Mouse (Mus musculus) limb, embryonic 13.5 days (tissue): ENCODE results near the gene Hsd17b1. TPM values are rescaled to one million over a fixed set of nuclear protein-coding genes. Genes with fewer than 3 reads are reported as not detected.
"Not testable (repeated sequence)": the region's sequence is repeated elsewhere in the genome, so short reads cannot be mapped to it uniquely, and the experiment has no call there.

ENCODE experiments used
- ATAC-seq: fragments of 200-750 bp; cut with Nextera tagmentation; 2 replicates; pipeline ENCODE4 v1.8.0; 2017; ENCODE audit warnings: low read depth, moderate number of reproducible peaks, moderate TSS enrichment; ENCODE audit not compliant: low FRiP score
- H3K27ac ChIP-seq: fragments of 300-500 bp; sonication (generic); 2 replicates; pipeline ENCODE4 v1.5.1; 2015; ENCODE audit warnings: inconsistent platforms, mild to moderate bottlenecking, moderate library complexity
- H3K27me3 ChIP-seq: fragments of 300-500 bp; sonication (generic); 2 replicates; pipeline ENCODE4 v1.6.1; 2015; ENCODE audit warnings: mild to moderate bottlenecking, inconsistent platforms
- H3K36me3 ChIP-seq: fragments of 300-500 bp; sonication (generic); 2 replicates; pipeline ENCODE4 v1.6.1; 2015; ENCODE audit warnings: inconsistent platforms, mild to moderate bottlenecking, moderate library complexity
- H3K4me1 ChIP-seq: fragments of 300-500 bp; sonication (generic); 2 replicates; pipeline ENCODE4 v1.6.1; 2015; ENCODE audit warnings: inconsistent platforms
- H3K4me2 ChIP-seq: fragments of 300-500 bp; sonication (generic); replicated peaks from 2 replicates; pipeline ENCODE4 v1.6.1; 2015; ENCODE audit warnings: inconsistent platforms, mild to moderate bottlenecking, moderate library complexity
- H3K4me3 ChIP-seq: fragments of 300-500 bp; sonication (generic); 2 replicates; pipeline ENCODE4 v1.5.1; 2015; ENCODE audit warnings: moderate library complexity, mild to moderate bottlenecking, inconsistent platforms
- H3K9ac ChIP-seq: fragments of 300-500 bp; sonication (generic); 2 replicates; pipeline ENCODE4 v1.6.1; 2015; ENCODE audit warnings: mild to moderate bottlenecking, inconsistent platforms
- H3K9me3 ChIP-seq: fragments of 300-500 bp; sonication (generic); 2 replicates; pipeline ENCODE4 v1.6.1; 2016; ENCODE audit warnings: inconsistent platforms
- WGBS: fragments of 180-500 bp; shearing (Covaris S2); methylation state at CpG from one replicate; pipeline ENCODE4 v1.1.7; 2015; 5-methylcytosine and 5-hydroxymethylcytosine counted together
- microRNA-seq: library from miRNA; unstranded; fragments of <30 nt; microRNA quantifications from one replicate; pipeline ENCODE4, GENCODE M21; 2016
- polyA plus RNA-seq: library from polyadenylated mRNA; unstranded; fragments of >200 nt; fragmentation: Nextera tagmentation; extraction: Ambion mirVana; gene quantifications from 2 replicates; pipeline ENCODE4 v1.2.1, GENCODE M21; 2015

Hsd17b1 gene
- polyA plus RNA-seq, 1 experiment from 2014 or later: 0.28 TPM

- ATAC-seq: peak; percentile 96
- Histone ChIP-seq H3K9me3 (no peaks in the 10 kb centered on the region), H3K9ac (peak within 1 kb of the TSS; percentile 89), H3K36me3 (peaks cover 36% of the 10 kb centered on the region), H3K27ac (peak within 1 kb of the TSS; percentile 88), H3K4me2 (peak within 1 kb of the TSS; percentile 97), H3K4me1 (peaks cover 35% of the 10 kb centered on the region), H3K4me3 (peak within 1 kb of the TSS; percentile 63), H3K27me3 (no peaks in the 10 kb centered on the region)
- under 1% methylated on average over 61 of the region's 61 CpGs for WGBS
These were observed 41.7 kb downstream of the Hsd17b1 start, which contains the start of the genes Retreg3 and Tubg1 for GRCm38 (mm10) chr11:101119761-101120544. Gene Retreg3, minus strand, starts transcription at chr11:101119893. Gene Tubg1, plus strand, starts transcription at chr11:101119938.

DNA sequence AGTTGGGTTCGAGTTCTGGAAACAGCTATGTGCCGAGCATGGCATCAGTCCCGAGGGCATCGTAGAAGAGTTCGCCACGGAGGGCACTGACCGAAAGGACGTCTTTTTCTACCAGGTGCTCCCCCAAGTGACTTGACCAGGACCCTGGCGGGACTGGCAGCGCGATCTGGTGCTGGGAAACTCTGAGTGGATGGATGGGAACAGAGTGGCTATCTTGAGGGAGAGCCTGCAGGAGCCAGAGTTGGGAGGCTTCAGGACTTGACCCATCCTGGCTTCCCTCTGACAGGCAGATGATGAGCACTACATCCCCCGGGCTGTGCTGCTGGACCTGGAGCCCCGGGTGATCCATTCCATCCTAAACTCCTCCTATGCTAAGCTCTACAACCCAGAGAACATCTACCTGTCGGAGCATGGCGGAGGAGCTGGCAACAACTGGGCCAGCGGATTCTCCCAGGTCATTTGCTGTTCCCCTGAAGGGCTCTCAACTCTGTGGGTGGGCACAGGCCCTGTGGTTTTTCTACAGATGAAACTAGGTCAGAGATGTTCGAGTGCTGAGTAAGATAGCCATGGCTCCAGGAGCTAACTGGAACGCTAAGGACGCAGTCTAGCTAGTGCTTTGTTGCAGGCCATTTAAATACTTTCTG, 42.5 kb downstream of the Hsd17b1 start:
- Histone ChIP-seq H3K4me3 (peak overlapping the region; percentile 63), H3K9me3 (no peaks in the 10 kb centered on the region), H3K4me1 (peaks cover 35% of the 10 kb centered on the region), H3K36me3 (peaks cover 41% of the 10 kb centered on the region), H3K27me3 (no peaks in the 10 kb centered on the region), H3K27ac (peak overlapping the region; percentile 88), H3K4me2 (peak overlapping the region; percentile 97), H3K9ac (peak overlapping the region; percentile 89)
- no peak for ATAC-seq
- WGBS: 22% methylated on average over 19 of the region's 19 CpGs

DNA sequence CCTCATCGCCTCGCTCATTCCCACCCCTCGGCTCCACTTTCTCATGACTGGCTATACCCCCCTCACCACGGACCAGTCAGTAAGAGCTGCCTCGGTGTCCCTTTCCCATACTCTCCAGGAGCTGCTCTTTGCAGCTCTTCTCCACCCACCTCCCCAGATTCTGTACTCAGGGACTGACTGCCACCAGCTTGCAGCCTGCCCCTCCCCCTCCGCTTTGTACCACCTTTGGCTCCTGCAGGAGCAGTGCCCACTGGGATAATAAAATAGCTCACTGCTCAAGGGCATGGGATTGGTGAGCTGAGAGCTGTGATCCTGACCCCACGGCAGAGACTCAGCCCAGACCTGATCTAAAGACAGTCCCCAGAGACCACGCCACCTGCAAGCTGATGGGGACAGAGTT, 46.3 kb downstream of the Hsd17b1 start:
- H3K27me3 ChIP-seq, H3K9me3 ChIP-seq, ATAC-seq, H3K27ac ChIP-seq, H3K9ac ChIP-seq, H3K4me2 ChIP-seq, H3K4me3 ChIP-seq: not testable (repeated sequence)
- WGBS: 92% methylated on average over 8 of the region's 8 CpGs
- peaks cover 50% of the 10 kb centered on the region for H3K36me3 ChIP-seq
- peaks cover 12% of the 10 kb centered on the region for H3K4me1 ChIP-seq

- H3K9ac ChIP-seq, H3K4me3 ChIP-seq, H3K4me2 ChIP-seq, ATAC-seq, H3K9me3 ChIP-seq, H3K27me3 ChIP-seq, H3K27ac ChIP-seq: not testable (repeated sequence)
- Histone ChIP-seq H3K36me3 (peaks cover 50% of the 10 kb centered on the region), H3K4me1 (peaks cover 12% of the 10 kb centered on the region)
- WGBS: 97% methylated on average over 9 of the region's 9 CpGs
These were observed 46.8 kb downstream of the Hsd17b1 start for GRCm38 (mm10) chr11:101125008-101125407.

- WGBS: 93% methylated on average over 1 of the region's 1 CpGs
- H3K36me3 ChIP-seq: peaks cover 50% of the 10 kb centered on the region
These were observed 48.9 kb downstream of the Hsd17b1 start for GRCm38 (mm10) chr11:101127075-101127474.

GRCm38 (mm10) chr11:101128996-101129577, 50.9 kb downstream of the Hsd17b1 start:
- Histone ChIP-seq H3K36me3 (peaks cover 31% of the 10 kb centered on the region), H3K9me3 (peaks cover 8% of the 10 kb centered on the region; the same call in 1 of the 2 replicates), H3K4me3 (no peak overlapping the region), H3K4me2 (no peak overlapping the region), H3K9ac (no peak overlapping the region), H3K27ac (no peak overlapping the region), H3K4me1 (no peaks in the 10 kb centered on the region), H3K27me3 (no peaks in the 10 kb centered on the region)
- ATAC-seq: no peak
- WGBS: 81% methylated on average over 11 of the region's 11 CpGs

More at GRCm38 (mm10) chr11:101127075-101127474, 48.9 kb downstream of the Hsd17b1 start:
- no peak for ATAC-seq
- no peak overlapping the region for H3K27ac ChIP-seq
- no peak overlapping the region for H3K9ac ChIP-seq
- H3K4me1 ChIP-seq: no peaks in the 10 kb centered on the region
- no peak overlapping the region for H3K4me3 ChIP-seq
- peaks cover 8% of the 10 kb centered on the region; the same call in 1 of the 2 replicates for H3K9me3 ChIP-seq
- no peak overlapping the region for H3K4me2 ChIP-seq
- no peaks in the 10 kb centered on the region for H3K27me3 ChIP-seq

Small RNA genes within 50 kb of the gene (microRNA-seq; reads per million reads assigned to microRNA genes)
- 1.7 reads per million, percentile 2 among the genes with 10 or more reads in this experiment for gene Mir6928

Other genes starting within 250 kb of the Hsd17b1 start
- gene Stat5b, start 227.7 kb upstream of the Hsd17b1 start, polyA plus RNA-seq: 18.9 and 19.8 TPM in 2 replicates
- 5.2 and 5.7 TPM in 2 replicates for gene Stat5a, start 219.1 kb upstream of the Hsd17b1 start, polyA plus RNA-seq
- gene Stat3, start 138.9 kb upstream of the Hsd17b1 start, polyA plus RNA-seq: 42.4 and 50.3 TPM in 2 replicates
- 136 and 142 TPM in 2 replicates for gene Cavin1, start 107.5 kb upstream of the Hsd17b1 start, polyA plus RNA-seq
- 34.0 and 34.4 TPM in 2 replicates for gene Atp6v0a1, start 69.0 kb upstream of the Hsd17b1 start, polyA plus RNA-seq
- 9.4 and 9.8 TPM in 2 replicates for gene Naglu, start 8.4 kb upstream of the Hsd17b1 start, polyA plus RNA-seq
- gene Coasy, start 4.2 kb downstream of the Hsd17b1 start, polyA plus RNA-seq: 38.1 and 41.6 TPM in 2 replicates
- 44.1 and 50.5 TPM in 2 replicates for gene Mlx, start 8.9 kb downstream of the Hsd17b1 start, polyA plus RNA-seq
- 43.0 and 44.5 TPM in 2 replicates for gene Psmc3ip, start 17.0 kb downstream of the Hsd17b1 start, polyA plus RNA-seq
- 18.7 and 20.3 TPM in 2 replicates for gene Retreg3, start 41.5 kb downstream of the Hsd17b1 start, polyA plus RNA-seq
- 70.5 and 71.1 TPM in 2 replicates for gene Tubg1, start 41.5 kb downstream of the Hsd17b1 start, polyA plus RNA-seq
- 7.3 and 7.4 TPM in 2 replicates for gene Tubg2, start 77.5 kb downstream of the Hsd17b1 start, polyA plus RNA-seq
- 0.27 and 0.46 TPM in 2 replicates for gene Cntnap1, start 92.1 kb downstream of the Hsd17b1 start, polyA plus RNA-seq
- 6.6 and 7.3 TPM in 2 replicates for gene Plekhh3, start 92.9 kb downstream of the Hsd17b1 start, polyA plus RNA-seq
- gene Ccr10, start 97.0 kb downstream of the Hsd17b1 start, polyA plus RNA-seq: 0.10 TPM in 1 of 2 replicates, not detected in the other
- 14.6 and 17.5 TPM in 2 replicates for gene Ezh1, start 148.1 kb downstream of the Hsd17b1 start, polyA plus RNA-seq
- gene Ramp2, start 167.6 kb downstream of the Hsd17b1 start, polyA plus RNA-seq: 72.9 and 74.7 TPM in 2 replicates
- gene Vps25, start 175.3 kb downstream of the Hsd17b1 start, polyA plus RNA-seq: 104 and 109 TPM in 2 replicates
- 8.5 and 10.2 TPM in 2 replicates for gene Wnk4, start 182.2 kb downstream of the Hsd17b1 start, polyA plus RNA-seq
- gene Cntd1, start 200.6 kb downstream of the Hsd17b1 start, polyA plus RNA-seq: 1.7 and 1.9 TPM in 2 replicates
- 172 and 175 TPM in 2 replicates for gene Coa3, start 200.7 kb downstream of the Hsd17b1 start, polyA plus RNA-seq
- gene Becn1, start 223.9 kb downstream of the Hsd17b1 start, polyA plus RNA-seq: 124 and 127 TPM in 2 replicates
- 136 and 144 TPM in 2 replicates for gene Psme3, start 237.8 kb downstream of the Hsd17b1 start, polyA plus RNA-seq
- gene Aoc2, start 246.7 kb downstream of the Hsd17b1 start, polyA plus RNA-seq: 1.4 TPM in 2 replicates